Mouse (Mus musculus): ENCODE results near the gene Kidins220. TPM values are rescaled to one million over a fixed set of nuclear protein-coding genes. Genes with fewer than 3 reads are reported as not detected.

Gene Kidins220
- polyA plus RNA-seq, 1 experiment from 2014 or later, result 31.1 TPM

GRCm38 (mm10) chr12:25073374-25073773 is 98.6 kb downstream of the Kidins220 start:
- no peak overlapping the region for H3K4me3 ChIP-seq (replicated peaks)
- no peaks in the 10 kb centered on the region for H3K4me1 ChIP-seq
- H3K27ac ChIP-seq, result no peak overlapping the region
- no peak overlapping the region for H3K4me2 ChIP-seq
- ATAC-seq (replicated peaks; ENCODE audit: low FRiP score), result no peak
- no peak overlapping the region for H3K9ac ChIP-seq
- WGBS, result 52% methylated on average over 4 of the region's 4 CpGs
- no peaks in the 10 kb centered on the region for H3K27me3 ChIP-seq
- no peaks in the 10 kb centered on the region for H3K36me3 ChIP-seq
- no peaks in the 10 kb centered on the region for H3K9me3 ChIP-seq (replicated peaks)

GRCm38 (mm10) chr12:25074344-25074743 is 99.6 kb downstream of the Kidins220 start:
- WGBS, result 80% methylated on average over 3 of the region's 3 CpGs
- no peak overlapping the region for H3K4me3 ChIP-seq (replicated peaks)
- H3K27me3 ChIP-seq, result no peaks in the 10 kb centered on the region
- no peak overlapping the region for H3K9ac ChIP-seq
- H3K4me2 ChIP-seq, result no peak overlapping the region
- no peak overlapping the region for H3K27ac ChIP-seq
- no peak for ATAC-seq (replicated peaks; ENCODE audit: low FRiP score)
- no peaks in the 10 kb centered on the region for H3K4me1 ChIP-seq
- no peaks in the 10 kb centered on the region for H3K9me3 ChIP-seq (replicated peaks)
- H3K36me3 ChIP-seq, result no peaks in the 10 kb centered on the region

DNA sequence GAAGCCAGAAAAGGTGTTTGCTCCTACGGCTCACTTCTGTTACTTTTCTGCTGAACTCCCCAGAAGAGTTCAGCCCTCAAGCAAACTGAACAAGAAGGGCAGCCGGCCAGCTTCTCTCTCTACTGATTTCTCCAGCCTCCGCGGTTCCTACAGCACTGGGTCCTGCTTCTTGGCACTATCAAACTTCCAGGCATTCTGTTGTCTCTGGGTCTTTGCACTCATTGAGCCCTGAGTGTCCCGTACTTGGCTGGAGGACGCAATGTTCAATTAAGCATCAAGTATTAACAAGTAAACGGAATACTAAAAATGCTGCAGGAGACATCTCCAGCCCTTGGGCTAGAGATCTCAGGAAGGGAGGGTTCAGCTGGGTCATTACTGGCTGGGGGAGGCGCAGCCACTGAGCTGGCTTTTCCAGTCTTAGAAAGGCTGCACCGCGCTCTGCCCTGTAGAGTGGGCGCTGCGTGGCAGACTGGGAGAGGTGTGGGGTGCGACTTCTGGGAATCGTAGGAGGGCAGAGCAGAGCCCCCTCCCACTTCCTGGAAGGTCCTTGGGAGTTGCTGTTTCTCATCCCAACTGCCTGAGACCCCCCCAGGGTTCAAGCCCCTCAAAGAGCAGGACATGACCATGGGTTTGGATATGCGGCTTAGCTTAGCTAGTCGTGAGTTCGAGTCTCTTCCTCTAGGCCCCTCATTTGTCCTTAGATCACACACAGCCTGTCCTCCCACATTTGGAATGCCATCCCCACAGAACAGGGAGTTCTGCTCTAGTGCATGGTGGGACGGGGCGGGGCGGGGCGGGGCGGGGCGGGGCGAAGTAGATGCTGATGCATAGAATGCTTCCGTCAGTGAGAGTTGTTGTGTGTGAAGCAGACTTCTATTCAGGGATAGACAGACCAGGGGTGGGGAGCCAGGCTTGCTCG is 108.8 kb downstream of the Kidins220 start:
- peak; percentile 40; the same call in 1 of the 2 replicates for ATAC-seq (replicated peaks; ENCODE audit: low FRiP score)
- Histone ChIP-seq H3K4me2 (peak overlapping the region; percentile 46), H3K9ac (no peak overlapping the region), H3K27me3 (no peaks in the 10 kb centered on the region), H3K27ac (0 out of 2 replicates have a peak overlapping the region, but pooled peaks have one; percentile 32), H3K36me3 (no peaks in the 10 kb centered on the region), H3K9me3 (replicated peaks) (no peaks in the 10 kb centered on the region), H3K4me1 (peaks cover 23% of the 10 kb centered on the region), H3K4me3 (replicated peaks) (peak overlapping the region; percentile 7; the same call in 1 of the 2 replicates)
- 42% methylated on average over 26 of the region's 26 CpGs for WGBS

DNA sequence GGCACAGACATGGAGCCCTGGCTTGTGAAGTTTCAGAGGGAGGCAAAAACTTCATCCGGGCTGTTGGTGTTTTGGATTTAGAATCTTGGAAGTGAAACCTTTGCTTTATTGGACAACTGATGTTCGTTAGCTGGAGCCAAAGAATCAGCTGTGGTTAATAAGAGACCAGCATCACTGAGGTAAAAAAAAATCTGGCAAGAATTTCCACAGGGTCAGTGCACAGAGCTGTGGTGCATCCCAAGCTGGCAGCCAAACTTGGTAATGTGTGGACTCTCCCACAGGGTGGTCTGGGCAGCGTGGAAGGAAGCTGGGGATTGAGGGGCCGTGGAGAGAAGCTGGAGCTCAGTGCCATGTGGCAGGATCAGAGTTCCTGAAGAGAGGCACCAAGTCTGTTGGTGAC is 112.2 kb downstream of the Kidins220 start:
- no peak for ATAC-seq (replicated peaks; ENCODE audit: low FRiP score)
- Histone ChIP-seq H3K27ac (no peak overlapping the region), H3K9ac (no peak overlapping the region)

GRCm38 (mm10) chr12:25089433-25089832 is 114.7 kb downstream of the Kidins220 start:
- 62% methylated on average over 1 of the region's 1 CpGs for WGBS
- Histone ChIP-seq H3K27ac (no peak overlapping the region), H3K27me3 (no peaks in the 10 kb centered on the region), H3K36me3 (peaks cover 4% of the 10 kb centered on the region; the same call in 1 of the 2 replicates), H3K9me3 (replicated peaks) (no peaks in the 10 kb centered on the region), H3K4me1 (peaks cover 39% of the 10 kb centered on the region), H3K9ac (no peak overlapping the region), H3K4me2 (no peak overlapping the region), H3K4me3 (replicated peaks) (no peak overlapping the region)
- no peak for ATAC-seq (replicated peaks; ENCODE audit: low FRiP score)

More for the DNA sequence above, 112.2 kb downstream of the Kidins220 start:
- H3K27me3 ChIP-seq, result no peaks in the 10 kb centered on the region
- H3K36me3 ChIP-seq, result no peaks in the 10 kb centered on the region
- no peaks in the 10 kb centered on the region for H3K9me3 ChIP-seq (replicated peaks)
- peaks cover 35% of the 10 kb centered on the region for H3K4me1 ChIP-seq
- WGBS, result 43% methylated on average over 4 of the region's 4 CpGs
- no peak overlapping the region for H3K4me3 ChIP-seq (replicated peaks)
- no peak overlapping the region for H3K4me2 ChIP-seq

DNA sequence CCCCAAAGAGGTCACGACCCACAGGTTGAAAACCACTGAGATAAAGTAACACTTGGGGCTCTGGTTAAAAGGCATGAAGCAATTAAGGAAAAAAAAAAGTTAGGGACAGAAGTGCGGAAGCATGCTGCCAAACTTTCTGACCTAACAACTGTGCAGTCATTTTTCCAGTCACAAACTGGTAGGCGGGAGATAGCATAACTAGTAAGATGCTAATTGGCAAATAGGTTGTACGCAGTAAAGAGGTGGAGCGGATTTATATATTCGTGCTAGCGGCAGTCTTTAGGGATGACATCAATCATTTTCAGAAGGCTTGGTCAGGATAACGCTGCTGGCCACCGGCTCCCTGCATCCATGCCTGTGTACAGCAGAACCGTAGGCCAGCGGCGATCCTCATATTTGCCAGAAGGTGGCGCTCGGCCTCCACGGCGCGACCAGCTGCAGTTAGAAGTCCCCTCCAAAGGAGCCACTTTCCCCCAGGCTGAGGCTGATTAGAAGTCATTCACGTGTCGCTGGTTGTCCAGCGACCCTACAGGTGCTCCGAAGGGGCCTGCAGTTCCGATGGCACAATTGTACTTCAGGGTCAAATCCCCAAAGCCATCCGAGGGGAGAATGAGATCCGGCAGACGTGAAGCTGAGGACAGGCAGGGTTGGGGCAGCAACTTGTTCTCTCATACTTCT is 117.4 kb downstream of the Kidins220 start:
- ATAC-seq (replicated peaks; ENCODE audit: low FRiP score), result peak; percentile 63
- Histone ChIP-seq H3K4me3 (replicated peaks) (peak overlapping the region; percentile 47), H3K9ac (peak overlapping the region; percentile 14; the same call in 1 of the 2 replicates), H3K4me2 (peak overlapping the region; percentile 63), H3K36me3 (peaks cover 4% of the 10 kb centered on the region; the same call in 1 of the 2 replicates), H3K27ac (peak overlapping the region; percentile 82), H3K9me3 (replicated peaks) (no peaks in the 10 kb centered on the region), H3K27me3 (no peaks in the 10 kb centered on the region), H3K4me1 (peaks cover 41% of the 10 kb centered on the region)
- WGBS, result 6% methylated on average over 25 of the region's 25 CpGs

DNA sequence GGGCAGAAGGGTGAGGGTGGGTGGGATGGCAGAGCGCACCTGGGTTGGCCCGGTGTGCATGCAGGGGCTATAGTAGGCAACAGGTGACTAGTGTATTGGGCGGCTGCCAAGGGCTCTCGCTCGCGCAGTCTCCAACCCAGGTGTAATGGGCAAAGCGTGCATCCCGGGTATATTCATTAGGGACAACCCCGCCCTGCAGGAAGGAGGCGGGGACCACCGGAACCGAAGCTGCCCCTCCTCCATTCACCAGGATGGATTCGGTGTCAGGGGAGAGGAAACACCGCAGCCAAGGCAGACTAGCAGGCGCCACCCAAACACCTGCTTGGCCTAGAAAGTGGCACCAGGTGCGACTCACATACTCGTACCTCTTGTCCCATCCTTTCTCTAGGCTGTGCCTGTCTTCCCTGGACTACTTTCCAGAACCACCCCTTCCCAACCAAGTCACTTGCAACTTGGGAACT is 118.1 kb downstream of the Kidins220 start:
- Histone ChIP-seq H3K4me3 (replicated peaks) (peak overlapping the region; percentile 47), H3K4me2 (peak overlapping the region; percentile 63), H3K9me3 (replicated peaks) (no peaks in the 10 kb centered on the region), H3K27me3 (no peaks in the 10 kb centered on the region), H3K4me1 (peaks cover 41% of the 10 kb centered on the region), H3K9ac (peak overlapping the region; percentile 42; the same call in 1 of the 2 replicates), H3K27ac (peak overlapping the region; percentile 82), H3K36me3 (peaks cover 4% of the 10 kb centered on the region; the same call in 1 of the 2 replicates)
- peak; percentile 31 for ATAC-seq (replicated peaks; ENCODE audit: low FRiP score)
- WGBS, result 2% methylated on average over 17 of the region's 17 CpGs

GRCm38 (mm10) chr12:25093241-25093774 is 118.6 kb downstream of the Kidins220 start:
- 7% methylated on average over 11 of the region's 11 CpGs for WGBS
- Histone ChIP-seq H3K4me3 (replicated peaks) (peak overlapping the region; percentile 47), H3K4me1 (peaks cover 46% of the 10 kb centered on the region), H3K4me2 (peak overlapping the region; percentile 63), H3K27me3 (no peaks in the 10 kb centered on the region), H3K9me3 (replicated peaks) (no peaks in the 10 kb centered on the region), H3K27ac (peak overlapping the region; percentile 82), H3K36me3 (peaks cover 4% of the 10 kb centered on the region; the same call in 1 of the 2 replicates), H3K9ac (peak overlapping the region; percentile 42)
- ATAC-seq (replicated peaks; ENCODE audit: low FRiP score), result no peak

GRCm38 (mm10) chr12:25094621-25095521 is 120.1 kb downstream of the Kidins220 start:
- H3K27ac ChIP-seq, result peak overlapping the region; percentile 99
- H3K4me3 ChIP-seq (replicated peaks), result peak overlapping the region; percentile 68
- peaks cover 54% of the 10 kb centered on the region for H3K4me1 ChIP-seq
- peaks cover 4% of the 10 kb centered on the region; the same call in 1 of the 2 replicates for H3K36me3 ChIP-seq
- H3K9ac ChIP-seq, result peak overlapping the region; percentile 70
- under 1% methylated on average over 22 of the region's 22 CpGs for WGBS
- peak overlapping the region; percentile 88 for H3K4me2 ChIP-seq
- ATAC-seq (replicated peaks; ENCODE audit: low FRiP score), result no peak
- H3K27me3 ChIP-seq, result no peaks in the 10 kb centered on the region
- H3K9me3 ChIP-seq (replicated peaks), result no peaks in the 10 kb centered on the region

GRCm38 (mm10) chr12:25095538-25095937 is 120.8 kb downstream of the Kidins220 start:
- H3K27ac ChIP-seq, result peak overlapping the region; percentile 99
- no peaks in the 10 kb centered on the region for H3K27me3 ChIP-seq
- peak overlapping the region; percentile 70 for H3K9ac ChIP-seq
- no peak for ATAC-seq (replicated peaks; ENCODE audit: low FRiP score)
- peak overlapping the region; percentile 68 for H3K4me3 ChIP-seq (replicated peaks)
- peaks cover 4% of the 10 kb centered on the region; the same call in 1 of the 2 replicates for H3K36me3 ChIP-seq
- WGBS, result under 1% methylated on average over 19 of the region's 19 CpGs
- no peaks in the 10 kb centered on the region for H3K9me3 ChIP-seq (replicated peaks)
- peaks cover 53% of the 10 kb centered on the region for H3K4me1 ChIP-seq
- peak overlapping the region; percentile 88 for H3K4me2 ChIP-seq

All from kidney, embryonic 15.5 days (tissue).